Comparison of ENCODE assay signal across 9 mouse cellular contexts in the genomic region with DNA sequence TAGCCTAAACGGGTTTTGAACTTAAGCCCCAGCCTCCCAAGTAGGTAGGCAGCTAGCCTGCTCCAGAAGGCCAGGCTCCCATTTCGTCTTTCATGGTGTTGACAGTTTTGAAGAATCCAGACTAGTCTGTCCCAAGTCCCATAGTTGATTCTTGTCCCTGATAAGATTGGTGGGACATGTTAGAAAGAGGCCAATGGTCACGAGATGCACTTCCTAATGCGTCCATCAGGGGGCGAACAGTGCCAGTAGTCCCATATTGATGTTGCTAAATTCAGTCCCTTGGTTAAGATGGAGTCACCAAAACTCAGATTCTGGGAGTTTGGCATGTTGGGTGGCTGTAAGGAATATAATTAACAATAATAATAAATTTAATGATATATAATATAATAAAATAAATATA. TPM values are rescaled to one million over a fixed set of nuclear protein-coding genes. Genes with fewer than 3 reads are reported as not detected.
DNase-seq lines count a peak whose midpoint lies in the region; ATAC-seq and TF ChIP-seq lines count a peak whose summit lies in the region.
"Had no signal": no experiment of that assay in that cellular context is flagged by ENCODE, and none has a peak within 500 bp of the region (broad histone marks: within the 10 kb centered on the region; RNA-seq: fewer than 3 reads in every experiment).

No protein-coding gene starts in this region.

- no peak overlapping the region for H3K4me2 ChIP-seq in forebrain, embryonic 14.5 days (ENCODE audit: low read length)
- no peak overlapping the region for H3K4me2 ChIP-seq in forebrain, embryonic 12.5 days
- H3K4me2 ChIP-seq in midbrain, embryonic 14.5 days (ENCODE audit: low read length): no peak overlapping the region
- no peak overlapping the region for H3K4me2 ChIP-seq in midbrain, embryonic 15.5 days
- no peak overlapping the region for H3K4me2 ChIP-seq in embryonic facial prominence, embryonic 11.5 days (ENCODE audit: low read depth, low read length)
- H3K4me2 ChIP-seq in liver, embryonic 14.5 days (ENCODE audit: low read depth): no peak overlapping the region
- no peak overlapping the region for H3K4me2 ChIP-seq in stomach, postnatal 0 days (replicated peaks; ENCODE audit: low read depth)
- H3K4me2 ChIP-seq: heart, embryonic 15.5 days had no signal

- no peak for TF ChIP-seq EP300 in liver, embryonic 14.5 days (IDR thresholded peaks at IDR 0.05; ENCODE audit: low read depth)
- no peak for TF ChIP-seq EP300 in stomach, postnatal 0 days (optimal IDR thresholded peaks at IDR 0.05)

- no peak overlapping the region for H3K4me3 ChIP-seq in forebrain, embryonic 14.5 days (ENCODE audit: low read depth, low read length)
- no peak overlapping the region for H3K4me3 ChIP-seq in forebrain, embryonic 12.5 days (replicated peaks)
- H3K4me3 ChIP-seq in midbrain, embryonic 14.5 days (replicated peaks; ENCODE audit: low read depth, low read length): no peak overlapping the region
- H3K4me3 ChIP-seq in midbrain, embryonic 15.5 days: no peak overlapping the region
- H3K4me3 ChIP-seq in embryonic facial prominence, embryonic 11.5 days (ENCODE audit: low read depth, low read length): no peak overlapping the region
- H3K4me3 ChIP-seq in liver, embryonic 14.5 days (ENCODE audit: insufficient read depth in 1 of 2, low read depth in 2 of 2, low read length in 2 of 2): no peak overlapping the region
- H3K4me3 ChIP-seq in stomach, postnatal 0 days (ENCODE audit: low read depth, low read length): no peak overlapping the region
- H3K4me3 ChIP-seq: heart, embryonic 15.5 days had no signal

- DNase-seq in forebrain, embryonic 14.5 days (ENCODE audit: low spot score): peak; percentile 32
- peak; percentile 62 for DNase-seq in midbrain, embryonic 14.5 days
- DNase-seq in adrenal gland, postnatal 14 days: peak; percentile 73
- DNase-seq in embryonic facial prominence, embryonic 11.5 days (ENCODE audit: low spot score): peak; percentile 70
- DNase-seq in liver, embryonic 14.5 days (ENCODE audit: low read depth in 3 of 3, low spot score in 3 of 3): peak in 2 of 3 experiments; percentile 9 to 14
- peak; percentile 54 for DNase-seq in stomach, postnatal 0 days (ENCODE audit: low spot score)

- peaks cover 2% of the 10 kb centered on the region; the same call in 1 of the 2 replicates for H3K4me1 ChIP-seq in forebrain, embryonic 14.5 days (ENCODE audit: control insufficient read depth, insufficient read depth, low read length)
- peaks cover 9% of the 10 kb centered on the region; the same call in 1 of the 2 replicates for H3K4me1 ChIP-seq in forebrain, embryonic 12.5 days
- H3K4me1 ChIP-seq in midbrain, embryonic 14.5 days (ENCODE audit: control insufficient read depth, insufficient read depth, low read length): peaks cover 5% of the 10 kb centered on the region
- peaks cover 11% of the 10 kb centered on the region for H3K4me1 ChIP-seq in midbrain, embryonic 15.5 days
- H3K4me1 ChIP-seq in embryonic facial prominence, embryonic 11.5 days (ENCODE audit: control insufficient read depth, insufficient read depth, low read length): no peaks in the 10 kb centered on the region
- H3K4me1 ChIP-seq in liver, embryonic 14.5 days (replicated peaks; ENCODE audit: control insufficient read depth in 2 of 2, insufficient read depth in 2 of 2, low read length in 1 of 2): no peaks in the 10 kb centered on the region
- no peaks in the 10 kb centered on the region for H3K4me1 ChIP-seq in stomach, postnatal 0 days (replicated peaks; ENCODE audit: control insufficient read depth, insufficient read depth)
- H3K4me1 ChIP-seq: heart, embryonic 15.5 days had no signal

- no peak overlapping the region for H3K27ac ChIP-seq in forebrain, embryonic 14.5 days (ENCODE audit: low read depth, low read length)
- no peak overlapping the region for H3K27ac ChIP-seq in forebrain, embryonic 12.5 days
- H3K27ac ChIP-seq in midbrain, embryonic 14.5 days (replicated peaks; ENCODE audit: low read depth, low read length): no peak overlapping the region
- H3K27ac ChIP-seq in midbrain, embryonic 15.5 days: no peak overlapping the region
- no peak overlapping the region for H3K27ac ChIP-seq in embryonic facial prominence, embryonic 11.5 days (replicated peaks; ENCODE audit: low read depth, low read length)
- H3K27ac ChIP-seq in liver, embryonic 14.5 days: no peak overlapping the region
- H3K27ac ChIP-seq in stomach, postnatal 0 days (replicated peaks): no peak overlapping the region
- H3K27ac ChIP-seq: heart, embryonic 15.5 days had no signal

- 34% methylated on average over 5 of the region's 5 CpGs for WGBS in forebrain, embryonic 14.5 days
- WGBS in forebrain, embryonic 12.5 days: 34% methylated on average over 5 of the region's 5 CpGs
- WGBS in midbrain, embryonic 14.5 days: 37% methylated on average over 5 of the region's 5 CpGs
- WGBS in midbrain, embryonic 15.5 days: 37% methylated on average over 5 of the region's 5 CpGs
- 26% methylated on average over 5 of the region's 5 CpGs for WGBS in embryonic facial prominence, embryonic 11.5 days
- WGBS in liver, embryonic 14.5 days (ENCODE audit: insufficient replicate concordance): 19% methylated on average over 5 of the region's 5 CpGs
- WGBS in stomach, postnatal 0 days: 38% methylated on average over 5 of the region's 5 CpGs

- no peaks in the 10 kb centered on the region for H3K27me3 ChIP-seq in forebrain, embryonic 14.5 days (replicated peaks; ENCODE audit: control insufficient read depth, insufficient read depth, low read length)
- H3K27me3 ChIP-seq in forebrain, embryonic 12.5 days: no peaks in the 10 kb centered on the region
- H3K27me3 ChIP-seq in midbrain, embryonic 14.5 days (ENCODE audit: control insufficient read depth, insufficient read depth, low read length): no peaks in the 10 kb centered on the region
- H3K27me3 ChIP-seq in midbrain, embryonic 15.5 days (replicated peaks): no peaks in the 10 kb centered on the region
- H3K27me3 ChIP-seq in embryonic facial prominence, embryonic 11.5 days (ENCODE audit: control insufficient read depth, insufficient read depth, low read length): no peaks in the 10 kb centered on the region
- no peaks in the 10 kb centered on the region for H3K27me3 ChIP-seq in liver, embryonic 14.5 days (ENCODE audit: control insufficient read depth, insufficient read depth, low read length)
- H3K27me3 ChIP-seq in stomach, postnatal 0 days (ENCODE audit: control insufficient read depth, insufficient read depth, low read length): no peaks in the 10 kb centered on the region
- H3K27me3 ChIP-seq: heart, embryonic 15.5 days had no signal

- H3K9me3 ChIP-seq in forebrain, embryonic 14.5 days (replicated peaks; ENCODE audit: control insufficient read depth, low read length): no peaks in the 10 kb centered on the region
- H3K9me3 ChIP-seq in forebrain, embryonic 12.5 days: no peaks in the 10 kb centered on the region
- no peaks in the 10 kb centered on the region for H3K9me3 ChIP-seq in midbrain, embryonic 14.5 days (ENCODE audit: control insufficient read depth, low read length)
- no peaks in the 10 kb centered on the region for H3K9me3 ChIP-seq in midbrain, embryonic 15.5 days
- H3K9me3 ChIP-seq in embryonic facial prominence, embryonic 11.5 days (replicated peaks; ENCODE audit: control insufficient read depth, low read length): no peaks in the 10 kb centered on the region
- H3K9me3 ChIP-seq in liver, embryonic 14.5 days (ENCODE audit: control insufficient read depth, low read length): no peaks in the 10 kb centered on the region
- no peaks in the 10 kb centered on the region for H3K9me3 ChIP-seq in stomach, postnatal 0 days (ENCODE audit: control insufficient read depth, low read length)
- H3K9me3 ChIP-seq: heart, embryonic 15.5 days had no signal

- no peak overlapping the region for H3K9ac ChIP-seq in forebrain, embryonic 14.5 days (ENCODE audit: low read length)
- H3K9ac ChIP-seq in forebrain, embryonic 12.5 days: no peak overlapping the region
- no peak overlapping the region for H3K9ac ChIP-seq in midbrain, embryonic 14.5 days (replicated peaks; ENCODE audit: low read length)
- no peak overlapping the region for H3K9ac ChIP-seq in midbrain, embryonic 15.5 days
- no peak overlapping the region for H3K9ac ChIP-seq in embryonic facial prominence, embryonic 11.5 days (replicated peaks; ENCODE audit: low read length)
- H3K9ac ChIP-seq in liver, embryonic 14.5 days (replicated peaks): no peak overlapping the region
- H3K9ac ChIP-seq in stomach, postnatal 0 days (ENCODE audit: low read length): no peak overlapping the region
- H3K9ac ChIP-seq: heart, embryonic 15.5 days had no signal

- ATAC-seq in forebrain, embryonic 14.5 days: no peak
- ATAC-seq in forebrain, embryonic 12.5 days (ENCODE audit: low FRiP score): no peak
- ATAC-seq in midbrain, embryonic 14.5 days (ENCODE audit: low FRiP score, low TSS enrichment): no peak
- ATAC-seq in midbrain, embryonic 15.5 days (replicated peaks): no peak
- no peak for ATAC-seq in embryonic facial prominence, embryonic 11.5 days (replicated peaks; ENCODE audit: insufficient number of reproducible peaks, low FRiP score, low TSS enrichment, low read depth)
- no peak for ATAC-seq in liver, embryonic 14.5 days (ENCODE audit: insufficient read depth)
- no peak for ATAC-seq in stomach, postnatal 0 days (ENCODE audit: low FRiP score, low TSS enrichment)

- no peaks in the 10 kb centered on the region for H3K36me3 ChIP-seq in forebrain, embryonic 14.5 days (ENCODE audit: control insufficient read depth, insufficient read depth, low read length)
- H3K36me3 ChIP-seq in forebrain, embryonic 12.5 days (replicated peaks): no peaks in the 10 kb centered on the region
- no peaks in the 10 kb centered on the region for H3K36me3 ChIP-seq in midbrain, embryonic 14.5 days (ENCODE audit: control insufficient read depth, insufficient read depth, low read length)
- H3K36me3 ChIP-seq in midbrain, embryonic 15.5 days (replicated peaks): no peaks in the 10 kb centered on the region
- H3K36me3 ChIP-seq in embryonic facial prominence, embryonic 11.5 days (replicated peaks; ENCODE audit: control insufficient read depth, insufficient read depth, low read depth, low read length): no peaks in the 10 kb centered on the region
- no peaks in the 10 kb centered on the region for H3K36me3 ChIP-seq in liver, embryonic 14.5 days (replicated peaks; ENCODE audit: control insufficient read depth, insufficient read depth, low read depth)
- H3K36me3 ChIP-seq in stomach, postnatal 0 days (ENCODE audit: control insufficient read depth, insufficient read depth, low read length): no peaks in the 10 kb centered on the region
- H3K36me3 ChIP-seq: heart, embryonic 15.5 days had no signal

- peak; percentile 78 for TF ChIP-seq CTCF in liver, embryonic 14.5 days (IDR thresholded peaks at IDR 0.05; ENCODE audit: low read depth)
- peak; percentile 86 for TF ChIP-seq CTCF in stomach, postnatal 0 days (IDR thresholded peaks at IDR 0.05; ENCODE audit: low read depth)

RNA-seq across cellular contexts. Expression of a gene that starts 20.6 kb away (rescaled TPM):
- not detected in 2 replicates for polyA plus RNA-seq in forebrain, embryonic 14.5 days (2014; fragmentation: Nextera tagmentation; extraction: Ambion mirVana)
- polyA plus RNA-seq in forebrain, embryonic 12.5 days (2016; fragmentation: Nextera tagmentation; extraction: Ambion mirVana): not detected in 2 replicates
- polyA plus RNA-seq in midbrain, embryonic 14.5 days (2014; fragmentation: Nextera tagmentation; extraction: Ambion mirVana): not detected in 2 replicates
- not detected in 2 replicates for polyA plus RNA-seq in midbrain, embryonic 15.5 days (2015; fragmentation: Nextera tagmentation; extraction: Ambion mirVana)
- 6.8 and 46.2 TPM in 2 replicates for total RNA-seq in adrenal gland, postnatal 14 days (2021)
- not detected in 2 replicates for polyA plus RNA-seq in embryonic facial prominence, embryonic 11.5 days (2014; fragmentation: Nextera tagmentation; extraction: Ambion mirVana)
- polyA plus RNA-seq in liver, embryonic 14.5 days (2012; rRNA removed): 0.25 TPM in 2 replicates
- 0.13 and 0.27 TPM in 2 replicates for polyA plus RNA-seq in liver, embryonic 14.5 days (2014; fragmentation: Nextera tagmentation; extraction: Ambion mirVana)
- 0.12 and 0.18 TPM in 2 replicates for polyA plus RNA-seq in stomach, postnatal 0 days (2015; fragmentation: Nextera tagmentation; extraction: Ambion mirVana)

RNA-seq across cellular contexts. Expression of a gene that starts 28.7 kb away (rescaled TPM):
- not detected in 2 replicates for polyA plus RNA-seq in forebrain, embryonic 14.5 days (2014; fragmentation: Nextera tagmentation; extraction: Ambion mirVana)
- polyA plus RNA-seq in forebrain, embryonic 12.5 days (2016; fragmentation: Nextera tagmentation; extraction: Ambion mirVana): not detected in 2 replicates
- not detected in 2 replicates for polyA plus RNA-seq in midbrain, embryonic 14.5 days (2014; fragmentation: Nextera tagmentation; extraction: Ambion mirVana)
- polyA plus RNA-seq in midbrain, embryonic 15.5 days (2015; fragmentation: Nextera tagmentation; extraction: Ambion mirVana): not detected in 2 replicates
- total RNA-seq in adrenal gland, postnatal 14 days (2021): 2.1 and 3.9 TPM in 2 replicates
- not detected in 2 replicates for polyA plus RNA-seq in embryonic facial prominence, embryonic 11.5 days (2014; fragmentation: Nextera tagmentation; extraction: Ambion mirVana)
- 0.02 TPM in 1 of 2 replicates, not detected in the other for polyA plus RNA-seq in liver, embryonic 14.5 days (2012; rRNA removed)
- polyA plus RNA-seq in liver, embryonic 14.5 days (2014; fragmentation: Nextera tagmentation; extraction: Ambion mirVana): not detected in 2 replicates
- 1.2 and 1.5 TPM in 2 replicates for polyA plus RNA-seq in stomach, postnatal 0 days (2015; fragmentation: Nextera tagmentation; extraction: Ambion mirVana)

RNA-seq across cellular contexts. Expression of a gene that starts 48.9 kb away (rescaled TPM):
- 0.79 and 1.3 TPM in 2 replicates for polyA plus RNA-seq in forebrain, embryonic 14.5 days (2014; fragmentation: Nextera tagmentation; extraction: Ambion mirVana)
- 1.6 and 1.7 TPM in 2 replicates for polyA plus RNA-seq in forebrain, embryonic 12.5 days (2016; fragmentation: Nextera tagmentation; extraction: Ambion mirVana)
- polyA plus RNA-seq in midbrain, embryonic 14.5 days (2014; fragmentation: Nextera tagmentation; extraction: Ambion mirVana): 1.1 and 1.4 TPM in 2 replicates
- 2.1 and 2.8 TPM in 2 replicates for polyA plus RNA-seq in midbrain, embryonic 15.5 days (2015; fragmentation: Nextera tagmentation; extraction: Ambion mirVana)
- total RNA-seq in adrenal gland, postnatal 14 days (2021): 0.15 and 0.53 TPM in 2 replicates
- 0.43 and 0.65 TPM in 2 replicates for polyA plus RNA-seq in embryonic facial prominence, embryonic 11.5 days (2014; fragmentation: Nextera tagmentation; extraction: Ambion mirVana)
- polyA plus RNA-seq in liver, embryonic 14.5 days (2012; rRNA removed): 0.02 and 0.04 TPM in 2 replicates
- 0.09 TPM in 1 of 2 replicates, not detected in the other for polyA plus RNA-seq in liver, embryonic 14.5 days (2014; fragmentation: Nextera tagmentation; extraction: Ambion mirVana)
- polyA plus RNA-seq in stomach, postnatal 0 days (2015; fragmentation: Nextera tagmentation; extraction: Ambion mirVana): 3.2 and 4.1 TPM in 2 replicates

Comparison
In these comparisons a context has a peak if more than half of its experiments do, and no peak if none do; other contexts are left out.
1. DNase-seq: peak in every context shown above with its lines; median percentile 73 in adrenal gland, postnatal 14 days; 70 in embryonic facial prominence, embryonic 11.5 days; 62 in midbrain, embryonic 14.5 days; 54 in stomach, postnatal 0 days; 32 in forebrain, embryonic 14.5 days; 12 in liver, embryonic 14.5 days.